Mouse (Mus musculus) lung, adult 18-20 months (tissue): Measurements from ENCODE around the gene Anks3.

Source experiments
- DNase-seq, 2 experiments: peaks; one replicate each; pipeline ENCODE4 v3.0.0; 2022; ENCODE audit warnings: mixed read lengths in 2 of 2

Anks3 gene

DNA sequence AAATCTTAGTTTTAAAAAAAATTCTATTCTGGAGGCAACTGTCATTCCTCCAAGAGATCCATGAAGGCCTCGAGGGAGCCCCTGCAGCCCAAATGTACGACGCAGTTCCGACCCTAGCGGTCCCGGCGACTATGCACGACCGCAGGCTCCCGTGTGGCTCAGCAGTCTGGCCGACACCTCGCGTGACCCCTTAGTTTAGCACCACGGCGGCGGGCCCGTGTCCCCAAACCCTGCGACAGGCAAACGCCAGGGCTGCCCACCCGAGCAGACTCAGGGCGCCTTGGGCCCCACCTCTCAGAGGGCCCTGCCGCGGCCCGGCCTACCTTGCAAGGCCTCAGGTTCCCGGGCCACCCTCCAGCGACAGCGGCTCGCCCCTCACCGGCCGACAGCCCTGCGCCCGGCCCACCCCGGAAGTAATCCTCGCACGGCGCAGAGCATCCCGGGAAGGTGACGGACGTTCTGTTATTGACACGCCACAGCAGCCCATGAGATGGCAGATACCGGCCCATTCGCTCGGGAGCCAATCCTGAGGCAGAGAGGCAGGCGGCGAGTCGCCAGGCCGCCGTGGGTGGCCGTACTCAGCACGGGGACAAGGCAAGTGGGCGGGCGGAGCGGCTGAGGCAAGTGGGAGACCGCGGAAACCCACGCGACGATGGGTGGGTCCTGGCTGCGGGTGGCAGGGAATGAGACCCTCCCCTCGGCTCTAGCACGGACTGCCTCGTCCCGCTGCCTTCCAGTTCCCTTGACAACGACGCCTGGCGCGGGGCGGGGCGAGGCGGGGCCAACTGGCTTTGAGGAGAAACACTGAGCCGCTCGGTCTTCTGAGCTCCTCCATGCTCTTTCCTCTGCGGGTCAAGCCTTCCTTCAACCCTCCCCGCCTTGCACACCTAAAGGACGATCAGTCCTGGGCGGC, at the start of gene Anks3:
Gene Anks3, minus strand, starts transcription at position 409 of the 913 bp plus-strand sequence.
- DNase-seq, result peak; percentile 98 to 99

DNA sequence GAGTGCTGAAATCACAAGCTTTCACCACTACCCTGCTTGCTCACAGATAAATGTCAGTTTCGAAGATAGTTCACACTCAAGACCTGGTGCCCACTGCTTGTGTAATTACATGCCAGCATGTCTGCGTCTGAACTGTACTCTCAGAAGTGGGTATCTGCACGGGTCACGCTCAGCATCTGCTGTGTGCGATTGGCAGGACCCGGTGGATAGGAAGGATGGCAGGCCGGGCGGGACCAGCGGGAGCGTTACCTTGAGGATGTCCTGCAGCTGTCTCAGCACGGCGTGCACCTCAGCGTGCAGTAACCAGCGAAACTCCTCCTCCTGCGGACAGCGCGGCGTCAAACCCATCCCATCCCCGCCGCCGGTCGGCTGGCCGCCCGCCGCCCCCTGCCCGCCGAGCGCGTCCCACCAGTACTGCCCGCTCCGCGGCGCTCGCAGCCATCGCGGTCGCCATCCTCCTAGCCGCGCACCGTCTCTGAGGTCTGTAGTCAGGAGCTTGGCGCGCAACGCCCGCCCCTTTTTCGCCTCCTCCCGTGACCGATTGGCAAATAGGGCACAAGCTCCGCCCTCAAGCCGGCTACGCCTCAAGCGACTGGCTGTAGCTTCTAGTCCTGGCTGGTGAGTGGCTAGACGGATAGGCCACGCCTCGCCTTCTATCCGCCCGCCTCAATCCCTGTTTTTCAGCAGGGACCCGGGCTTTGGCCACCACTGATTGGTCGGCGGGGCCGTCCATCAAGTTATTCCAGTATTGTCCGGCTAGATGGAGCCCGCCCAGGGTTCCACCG, 49.2 kb upstream of the Anks3 start, which contains the start of gene Rogdi:
Gene Rogdi, minus strand, starts transcription at position 500 of the 785 bp plus-strand sequence.
- DNase-seq, result peak; percentile 99 to 100

GRCm38 (mm10) chr16:5012036-5013005, 48.3 kb upstream of the Anks3 start:
- DNase-seq, result peak in 1 of 2 experiments; percentile 7

DNA sequence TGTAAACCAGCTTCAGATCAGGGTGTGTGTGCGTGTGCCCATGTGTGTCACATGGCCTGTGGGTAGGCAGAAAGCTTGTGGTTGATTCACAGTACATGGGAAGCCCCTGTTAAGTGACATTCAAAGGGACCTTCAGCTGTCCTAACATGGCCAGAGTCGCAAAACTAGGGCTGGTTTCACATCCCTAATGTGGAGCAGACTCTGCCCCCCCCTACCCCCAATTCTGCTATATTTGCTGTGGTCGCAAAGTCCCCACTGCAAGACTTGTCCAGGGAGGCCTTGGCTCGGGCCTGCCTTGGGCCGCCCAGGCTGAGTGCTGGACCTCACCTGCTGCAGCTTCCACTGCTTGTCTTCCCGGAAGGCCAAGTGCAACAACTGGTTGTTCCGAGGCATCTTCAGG, 47.3 kb upstream of the Anks3 start:
- DNase-seq, result no peak

DNA sequence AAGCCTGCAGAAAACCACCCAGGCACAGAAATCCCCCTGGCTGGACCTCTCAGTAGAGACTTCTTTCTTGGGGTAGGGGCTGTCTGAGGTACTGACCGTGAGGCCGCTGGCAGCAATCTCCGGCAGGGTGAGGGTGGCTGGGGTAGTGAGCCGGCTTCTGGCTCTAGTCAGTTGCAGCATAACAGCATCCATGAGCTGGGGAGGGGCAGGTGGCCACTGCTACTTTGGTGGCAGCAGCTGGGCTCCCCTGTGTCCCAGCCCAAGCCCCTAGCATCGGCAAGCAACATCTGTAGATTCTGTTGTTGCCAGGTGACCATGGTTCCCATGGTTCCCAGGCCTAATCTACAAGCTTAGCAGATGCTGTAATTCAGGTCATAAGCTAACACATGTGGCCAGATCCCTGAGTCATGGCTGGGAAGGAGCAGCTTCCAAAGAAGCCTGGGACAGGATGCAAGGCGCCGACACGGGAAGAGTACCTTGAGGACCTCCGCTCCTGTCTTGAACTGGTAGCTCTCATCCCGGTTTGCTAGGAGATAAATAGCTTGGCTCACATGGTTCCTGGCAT, 46.4 kb upstream of the Anks3 start:
- DNase-seq, result no peak

DNA sequence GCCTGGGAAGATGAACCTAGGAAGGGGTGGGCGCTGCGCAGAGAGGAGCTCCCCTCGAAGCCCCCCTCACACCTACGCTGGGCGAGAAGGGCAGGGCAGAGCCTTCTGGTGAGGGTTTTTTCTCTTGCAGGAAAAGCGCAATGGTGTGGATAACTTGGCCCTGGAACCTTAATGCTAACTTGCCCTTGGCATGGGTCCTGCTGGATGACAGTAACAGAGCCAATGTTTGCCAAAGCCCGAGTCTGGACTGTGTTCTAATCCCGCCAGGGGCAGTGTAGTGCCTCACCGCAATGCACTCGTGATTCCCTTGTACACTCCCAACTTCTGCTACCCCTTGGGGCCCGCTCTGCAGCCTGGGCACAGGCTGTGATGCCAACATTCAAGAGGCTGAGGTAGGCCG, 44.1 kb upstream of the Anks3 start:
- no peak for DNase-seq

DNA sequence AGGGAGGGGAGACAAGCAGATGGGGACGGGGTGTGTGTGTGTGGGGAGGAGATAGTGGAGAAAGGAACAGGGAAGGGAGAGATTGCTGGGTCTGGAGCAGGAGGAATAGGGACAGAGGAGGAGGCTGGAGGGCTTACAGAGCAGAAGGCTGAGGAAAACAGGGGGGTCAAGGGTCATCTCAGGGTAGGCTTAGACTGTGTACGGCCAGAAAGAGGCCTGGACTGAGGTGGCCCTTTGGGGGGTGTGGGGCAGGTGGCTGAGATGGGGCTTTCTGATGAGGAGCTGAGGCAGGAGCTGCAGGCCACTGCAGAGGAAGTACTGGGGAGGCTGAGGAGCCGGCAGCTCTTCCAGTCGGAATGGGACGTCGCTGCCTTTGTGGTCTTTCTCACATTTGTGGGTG, 43.5 kb upstream of the Anks3 start:
- DNase-seq, result no peak

DNA sequence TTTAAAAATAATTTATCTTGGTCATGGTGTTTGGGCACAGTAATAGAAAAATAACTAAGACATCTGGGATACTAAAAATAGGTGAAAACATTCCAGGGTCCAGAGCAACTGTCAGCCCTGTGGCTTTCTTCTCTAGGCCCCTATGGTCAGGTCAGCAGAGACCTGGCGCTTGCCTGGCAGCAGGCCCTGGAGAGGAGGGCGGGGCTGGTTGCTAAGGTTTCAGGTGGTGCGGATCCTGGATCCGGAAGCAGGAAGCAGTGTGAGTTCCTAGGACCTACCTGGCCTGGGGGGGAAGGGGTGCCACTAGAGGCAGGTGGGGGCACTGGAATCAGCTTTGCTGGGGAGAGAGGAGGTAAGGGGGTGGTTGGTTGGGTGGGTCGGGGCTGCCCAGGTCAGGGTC, 43.1 kb upstream of the Anks3 start, which contains the start of gene Smim22:
Gene Smim22, plus strand, starts transcription at position 222 of the 400 bp plus-strand sequence.
- peak; percentile 84 to 91 for DNase-seq

GRCm38 (mm10) chr16:5000611-5001010, 36.6 kb upstream of the Anks3 start:
- peak in 1 of 2 experiments; percentile 9 for DNase-seq

GRCm38 (mm10) chr16:4998984-4999383, 35.0 kb upstream of the Anks3 start:
- no peak for DNase-seq

DNA sequence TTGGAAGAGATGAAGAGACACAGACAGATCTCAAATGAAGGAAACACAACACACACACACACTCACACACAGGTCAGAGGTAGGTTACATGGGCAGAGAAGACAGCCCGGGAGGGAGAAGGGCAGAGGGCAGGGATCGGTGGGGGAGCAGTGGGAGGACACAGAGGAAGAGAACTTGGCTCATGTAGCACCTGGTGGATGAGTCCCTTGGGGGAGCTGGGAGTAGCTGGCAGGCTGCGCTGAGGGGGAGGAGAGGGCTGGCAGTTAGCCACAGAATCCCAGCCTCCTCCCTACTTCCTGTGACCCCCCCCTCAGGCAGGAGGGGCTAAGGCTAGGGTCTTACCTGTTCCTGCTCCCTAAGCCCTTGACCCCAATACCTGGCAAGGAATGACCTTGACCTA, 33.5 kb upstream of the Anks3 start, which contains the start of gene Sept12:
Gene Sept12, minus strand, starts transcription at position 300 of the 400 bp plus-strand sequence.
- no peak for DNase-seq

GRCm38 (mm10) chr16:4993276-4993675, 29.3 kb upstream of the Anks3 start:
- DNase-seq, result no peak

DNA sequence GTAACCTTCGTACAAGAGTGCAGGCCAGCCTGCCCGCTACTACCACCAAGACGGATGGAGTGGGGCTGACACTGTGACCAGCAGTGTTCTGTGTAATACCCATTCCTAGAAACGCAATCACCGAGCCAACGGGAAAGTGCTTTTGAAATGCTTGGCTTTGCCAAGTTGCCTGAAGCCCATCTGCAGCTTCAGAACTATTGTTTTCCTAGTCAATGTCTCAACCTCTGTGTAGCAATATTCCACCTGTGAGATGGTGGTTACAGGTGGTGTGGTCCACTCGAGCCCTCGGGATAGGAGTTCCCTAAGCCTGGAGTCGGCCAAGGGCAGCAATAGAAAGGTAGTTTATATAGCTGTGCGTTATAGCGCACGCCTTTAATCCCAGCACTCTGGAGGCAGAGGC, 20.7 kb upstream of the Anks3 start:
- DNase-seq, result no peak

DNA sequence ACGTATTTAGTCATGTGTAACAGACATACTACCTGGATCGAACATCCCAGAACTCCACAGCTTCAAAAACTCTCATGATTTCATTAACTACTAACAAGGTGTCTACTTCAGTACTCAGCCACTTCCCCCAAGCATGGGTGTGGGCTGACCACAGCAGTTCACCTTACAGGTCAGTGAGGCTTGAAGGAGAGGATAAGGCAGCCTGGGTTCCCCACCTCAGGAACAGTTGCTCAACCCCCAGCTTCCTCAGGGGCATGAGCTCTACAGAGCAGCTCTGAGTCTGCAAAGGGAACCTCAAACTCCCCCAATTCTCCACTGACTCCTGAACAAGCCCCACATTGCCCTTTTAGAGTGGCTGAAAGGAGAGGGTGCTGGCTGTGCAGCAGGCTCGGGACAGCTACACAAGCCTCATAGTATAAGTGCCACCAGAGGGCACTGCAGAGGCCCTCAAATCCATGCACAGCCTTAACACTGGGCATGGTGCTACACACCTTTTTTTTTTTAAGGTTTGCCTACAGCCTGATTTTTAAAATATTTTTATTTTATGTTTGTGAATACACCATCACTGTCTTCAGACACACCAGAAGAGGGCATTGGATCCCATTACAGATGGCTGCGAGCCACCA, 15.9 kb upstream of the Anks3 start:
- peak in 1 of 2 experiments; percentile 42 for DNase-seq

DNA sequence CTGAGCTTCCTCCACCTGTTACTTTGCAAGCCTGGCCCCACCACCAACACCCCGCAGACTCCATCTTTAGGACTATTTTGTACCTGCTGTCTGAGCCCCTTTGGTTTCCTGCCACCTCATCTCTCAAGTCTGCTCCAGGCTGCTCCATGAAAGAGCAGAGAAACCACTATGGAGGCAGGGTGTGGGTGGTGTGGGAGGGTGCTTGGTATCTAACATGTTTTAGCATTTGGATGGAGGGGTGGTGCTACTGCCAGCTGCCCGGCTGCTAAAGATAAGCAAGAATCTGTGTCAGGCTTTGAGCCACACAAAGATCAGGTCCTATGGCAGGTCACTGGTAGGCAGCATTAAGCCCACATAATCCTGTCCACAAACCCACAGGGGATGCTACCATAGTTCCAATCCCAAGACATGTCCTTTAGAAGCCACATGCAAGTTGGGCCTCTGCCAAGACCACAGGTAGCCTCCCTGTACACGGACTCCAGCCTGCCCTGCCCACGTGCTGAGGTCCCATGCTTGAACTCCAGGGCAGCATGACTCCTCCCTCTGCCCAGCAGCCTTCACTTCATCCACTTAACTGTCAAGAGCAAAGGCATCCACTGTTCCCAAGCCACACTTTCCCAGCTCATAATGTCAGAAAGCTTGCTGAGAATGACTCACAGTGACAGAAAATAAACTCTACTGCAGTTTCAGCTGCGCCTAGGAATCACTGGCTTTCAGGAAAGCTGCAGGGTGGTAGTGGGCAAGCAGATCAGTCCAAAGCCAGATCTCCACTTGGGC, 14.5 kb upstream of the Anks3 start:
- DNase-seq, result peak; percentile 67 to 80

- no peak for DNase-seq
Observed at GRCm38 (mm10) chr16:4976180-4976579, 12.2 kb upstream of the Anks3 start.

DNA sequence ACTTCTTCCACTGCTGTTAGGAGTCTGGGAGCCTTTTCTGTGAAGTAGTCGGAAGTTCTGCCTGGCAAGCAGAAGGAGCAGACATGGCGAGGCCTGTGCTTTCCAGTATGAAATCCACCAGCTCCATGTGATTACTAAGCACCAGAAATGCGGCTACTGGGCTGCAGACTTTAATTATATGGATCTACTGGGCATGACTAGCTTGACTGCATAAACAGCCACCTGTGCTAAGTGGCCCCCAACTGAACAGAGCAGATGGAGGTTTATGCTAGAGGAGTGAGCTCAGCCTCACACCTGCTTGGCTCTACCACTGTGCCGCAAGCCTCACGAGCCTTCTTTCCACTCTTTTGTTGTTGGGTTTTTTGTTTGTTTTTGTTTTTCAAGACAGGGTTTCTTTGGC, 10.5 kb upstream of the Anks3 start:
- DNase-seq, result no peak

GRCm38 (mm10) chr16:4971626-4972025, 7.6 kb upstream of the Anks3 start:
- peak; percentile 38 to 64 for DNase-seq

DNA sequence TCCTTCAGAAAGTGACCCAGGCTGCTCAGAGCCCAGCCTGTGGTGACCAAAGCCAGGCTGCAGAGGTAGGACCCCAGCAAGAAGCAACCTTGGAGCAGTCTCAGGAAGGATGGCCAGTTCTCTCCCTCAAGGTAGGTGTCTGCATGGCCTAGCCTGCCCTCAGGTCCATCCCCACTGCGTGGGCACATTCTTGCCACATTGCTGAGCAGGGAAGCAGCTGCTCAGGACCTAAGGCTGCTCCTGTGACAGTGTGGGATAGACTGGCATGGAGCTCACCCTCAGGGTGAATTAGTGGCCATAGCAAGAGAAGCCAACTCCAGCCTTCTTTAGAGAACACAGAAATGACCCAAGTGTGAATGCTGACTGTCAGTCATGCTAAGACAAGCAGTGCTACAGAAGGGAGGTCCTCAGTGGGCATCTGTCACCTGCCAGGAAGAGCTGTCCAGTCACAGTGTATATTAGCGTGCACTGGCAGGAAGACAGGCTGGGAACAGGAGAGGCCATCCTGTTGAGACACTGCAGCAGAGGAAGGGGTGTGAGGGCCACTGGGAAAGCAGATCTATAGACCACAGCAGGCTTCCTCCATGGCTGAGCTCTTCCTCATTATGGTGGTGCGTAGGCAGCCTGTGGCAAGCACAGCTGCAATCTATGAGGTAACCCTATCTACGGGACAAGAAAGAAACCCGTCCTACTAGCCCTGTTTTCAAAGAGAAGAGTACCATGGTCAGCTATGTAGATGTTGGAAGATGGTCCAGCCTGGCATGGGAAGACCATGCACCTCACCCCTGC, 5.2 kb upstream of the Anks3 start:
- peak; percentile 32 to 46 for DNase-seq

GRCm38 (mm10) chr16:4968426-4968825, 4.4 kb upstream of the Anks3 start:
- DNase-seq, result no peak
